Mouse (Mus musculus) ES-E14 (cell line): ENCODE measurements around the gene Cbx6. TPM values are rescaled to one million over a fixed set of nuclear protein-coding genes. Genes with fewer than 3 reads are reported as not detected.

Source experiments
- DNase-seq: peaks from one replicate; pipeline ENCODE4 v3.0.0-alpha.2; 2013; ENCODE audit warnings: low read depth, low spot score
- H3K27ac ChIP-seq: 2 replicates; pipeline ENCODE4 v1.5.1; 2012; ENCODE audit warnings: low read depth, mild to moderate bottlenecking, low read length, moderate library complexity, mixed read lengths; ENCODE audit not compliant: poor library complexity, insufficient read depth, severe bottlenecking
- H3K36me3 ChIP-seq: 2 replicates; pipeline ENCODE4 v1.6.1; 2012; ENCODE audit warnings: mild to moderate bottlenecking, low read length, moderate library complexity, mixed read lengths; ENCODE audit not compliant: control insufficient read depth, poor library complexity, insufficient read depth, severe bottlenecking
- H3K4me1 ChIP-seq, 2 experiments: fragments of 150-350 bp in 1 of 2; sonication (generic) in 1 of 2; 2 replicates each; pipeline ENCODE4 v1.6.1; 2012; ENCODE audit warnings: low read length in 2 of 2, mild to moderate bottlenecking in 1 of 2, mixed read lengths in 1 of 2; ENCODE audit not compliant: control insufficient read depth in 2 of 2, insufficient read depth in 2 of 2, poor library complexity in 1 of 2
- H3K4me3 ChIP-seq, 2 experiments: fragments of 150-350 bp in 1 of 2; sonication (generic) in 1 of 2; 2 replicates each; pipeline ENCODE4 v1.5.1; 2012; ENCODE audit warnings: low read length in 2 of 2, low read depth in 1 of 2, mild to moderate bottlenecking in 1 of 2, mixed read lengths in 1 of 2; ENCODE audit not compliant: insufficient read depth in 1 of 2, poor library complexity in 1 of 2, severe bottlenecking in 1 of 2
- H3K9ac ChIP-seq: 2 replicates; pipeline ENCODE4 v1.6.1; 2012; ENCODE audit warnings: low read depth, mild to moderate bottlenecking, low read length, mixed read lengths; ENCODE audit not compliant: poor library complexity, insufficient read depth, severe bottlenecking
- H3K9me3 ChIP-seq: fragments of 150-350 bp; sonication (generic); 2 replicates; pipeline ENCODE4 v1.6.1; 2012; ENCODE audit warnings: low read depth, mild to moderate bottlenecking, low read length; ENCODE audit not compliant: control insufficient read depth, insufficient read depth
- CHD2 ChIP-seq: IDR thresholded peaks from 2 replicates; pipeline ENCODE4 v1.6.1; 2014; ENCODE audit warnings: mild to moderate bottlenecking, low read depth, low read length, inconsistent platforms
- HCFC1 ChIP-seq: IDR thresholded peaks from 2 replicates; pipeline ENCODE4 v1.6.1; 2012; ENCODE audit warnings: low read length, inconsistent platforms, borderline replicate concordance; ENCODE audit not compliant: insufficient read depth
- MAFK ChIP-seq: IDR thresholded peaks from 2 replicates; pipeline ENCODE4 v1.6.1; 2014; ENCODE audit warnings: mild to moderate bottlenecking, low read depth, low read length, inconsistent platforms; ENCODE audit not compliant: insufficient read depth
- ZC3H11A ChIP-seq: IDR thresholded peaks from 2 replicates; pipeline ENCODE4 v1.6.1; 2012; ENCODE audit warnings: low read depth, mild to moderate bottlenecking, inconsistent platforms, low read length, borderline replicate concordance
- ZNF384 ChIP-seq: IDR thresholded peaks from 2 replicates; pipeline ENCODE4 v1.6.1; 2012; ENCODE audit warnings: low read depth, low read length, inconsistent platforms
- in situ Hi-C, 2 experiments: fragments of 600-800 bp; cut with MboI; formaldehyde crosslinking; loops; one replicate each; pipeline ENCODE4 v1.15.1; 2025; ENCODE audit warnings: low sequenced_read_pairs in 2 of 2, inconsistent platforms in 1 of 2; ENCODE audit not compliant: unreplicated experiment in 2 of 2
- total RNA-seq: library from RNA; depleted of rRNA; stranded (reverse); fragments of 300-350 nt; gene quantifications from 2 replicates; pipeline ENCODE4 v1.2.3, GENCODE M21; 2012

Cbx6 gene
- total RNA-seq, 1 experiment = 28.2 TPM

DNA sequence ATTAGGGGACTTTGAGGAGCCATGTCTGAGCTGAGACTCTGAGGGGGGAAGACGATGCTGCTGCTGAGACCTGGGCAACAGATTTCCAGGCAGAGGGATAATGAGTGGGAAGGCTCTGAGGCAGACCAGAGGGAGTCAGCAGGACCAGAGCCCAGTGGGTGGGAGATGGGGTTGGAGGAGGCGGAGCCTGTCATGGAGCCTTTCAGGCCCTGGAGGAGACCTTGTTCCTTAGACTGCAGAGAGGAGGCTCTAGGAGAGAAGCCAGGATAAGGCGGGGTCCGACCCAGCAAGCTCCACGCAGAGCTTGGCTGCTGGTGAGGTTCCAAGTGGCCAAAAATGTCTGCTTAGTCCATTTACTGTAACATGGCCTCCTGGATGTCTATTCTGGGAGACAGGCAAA lies 12.6 kb upstream of the Cbx6 start:
- TF ChIP-seq CHD2 = no peak
- TF ChIP-seq HCFC1 = no peak
- TF ChIP-seq MAFK = no peak
- no peak for TF ChIP-seq ZC3H11A
- TF ChIP-seq ZNF384 = no peak
- DNase-seq = peak; percentile 85
- in situ Hi-C loops = no loop called here
- peak overlapping the region; percentile 83 for H3K9ac ChIP-seq
- H3K4me3 ChIP-seq = peak overlapping the region; percentile 71 to 78
- peaks cover 4 to 12% of the 10 kb centered on the region in 2 experiments; a peak in 3 of 4 replicates for H3K4me1 ChIP-seq
- no peaks in the 10 kb centered on the region for H3K9me3 ChIP-seq
- peaks cover 18% of the 10 kb centered on the region for H3K36me3 ChIP-seq
- peak overlapping the region; percentile 99 for H3K27ac ChIP-seq

DNA sequence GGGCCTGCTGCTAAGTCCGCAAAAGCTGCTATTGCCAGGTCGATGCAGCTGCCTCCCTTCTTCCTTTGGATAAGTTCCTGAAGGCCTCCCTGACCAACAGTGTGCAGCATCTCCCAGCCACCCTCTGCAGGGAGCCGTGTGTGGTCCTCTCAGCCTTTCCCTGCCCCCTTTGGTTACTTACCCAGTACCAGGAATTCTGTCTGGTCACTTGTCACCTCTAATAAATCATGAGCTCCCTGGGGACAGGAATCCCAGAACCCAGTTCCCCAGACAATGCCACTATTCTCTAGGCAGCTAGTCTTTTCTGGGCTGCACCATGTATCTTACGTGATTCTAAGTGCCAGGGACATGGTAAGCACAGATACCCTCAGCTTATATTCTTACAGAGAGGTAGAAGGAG lies 11.5 kb upstream of the Cbx6 start:
- Histone ChIP-seq H3K27ac (peak overlapping the region; percentile 65), H3K9ac (peak overlapping the region; percentile 61), H3K36me3 (peaks cover 16% of the 10 kb centered on the region), H3K9me3 (no peaks in the 10 kb centered on the region), H3K4me3 (peak overlapping the region; percentile 10 to 46; a peak in 3 of 4 replicates), H3K4me1 (peaks cover 4 to 9% of the 10 kb centered on the region in 2 experiments; a peak in 3 of 4 replicates)
- in situ Hi-C loops = no loop called here
- DNase-seq = no peak
- TF ChIP-seq ZNF384 (no peak), ZC3H11A (no peak), CHD2 (no peak), HCFC1 (no peak), MAFK (no peak)

- peaks cover 9% of the 10 kb centered on the region for H3K36me3 ChIP-seq
- peaks cover 4 to 5% of the 10 kb centered on the region in 2 experiments; a peak in 2 of 4 replicates for H3K4me1 ChIP-seq
- H3K4me3 ChIP-seq = peak overlapping the region; percentile 31 to 55; a peak in 2 of 4 replicates
- no peak overlapping the region for H3K27ac ChIP-seq
- DNase-seq = no peak
- H3K9ac ChIP-seq = peak overlapping the region; percentile 52; the same call in 1 of the 2 replicates
- no peak for TF ChIP-seq MAFK
- TF ChIP-seq ZNF384 = no peak
- peak; percentile 76; the same call in 1 of the 2 replicates for TF ChIP-seq CHD2
- in situ Hi-C loops = no loop called here
- H3K9me3 ChIP-seq = no peaks in the 10 kb centered on the region
Measured at GRCm38 (mm10) chr15:79842985-79843384, 8.5 kb upstream of the Cbx6 start.

- Histone ChIP-seq H3K9ac (no peak overlapping the region), H3K27ac (no peak overlapping the region), H3K4me3 (no peak overlapping the region), H3K9me3 (no peaks in the 10 kb centered on the region), H3K4me1 (peaks cover 0 to 5% of the 10 kb centered on the region in 2 experiments; a peak in 1 of 4 replicates), H3K36me3 (peaks cover 9% of the 10 kb centered on the region)
- DNase-seq = no peak
- in situ Hi-C loops = no loop called here
- TF ChIP-seq MAFK (no peak), ZC3H11A (no peak), ZNF384 (no peak), HCFC1 (no peak), CHD2 (no peak)
Measured at GRCm38 (mm10) chr15:79840281-79840680, 5.8 kb upstream of the Cbx6 start.

DNA sequence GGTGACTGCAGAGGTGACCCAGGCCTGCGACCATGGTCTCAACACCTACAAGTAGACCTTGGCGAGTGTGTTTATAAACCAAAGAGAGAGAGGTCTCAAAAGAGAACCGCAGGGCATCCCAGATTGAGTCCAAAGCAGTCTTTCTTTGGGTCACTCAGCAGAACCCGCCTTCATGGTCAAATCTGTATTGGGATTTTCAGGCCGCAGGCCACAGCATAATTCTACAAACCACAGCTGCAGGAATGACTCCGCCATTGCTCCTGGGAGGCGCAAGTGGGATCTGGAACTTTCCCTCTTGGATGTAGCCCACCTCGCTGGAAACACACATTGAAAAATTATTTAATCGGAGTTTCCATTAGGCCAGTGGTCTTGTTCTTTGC lies 383 bp upstream of the Cbx6 start:
- Histone ChIP-seq H3K9me3 (no peaks in the 10 kb centered on the region), H3K4me3 (peak overlapping the region in 1 of 2 experiments; percentile 72; a peak in 1 of 4 replicates), H3K36me3 (peaks cover 15% of the 10 kb centered on the region; the same call in 1 of the 2 replicates), H3K4me1 (peaks cover 0 to 10% of the 10 kb centered on the region in 2 experiments; a peak in 1 of 4 replicates), H3K27ac (no peak overlapping the region), H3K9ac (no peak overlapping the region)
- no peak for TF ChIP-seq ZNF384
- DNase-seq = no peak
- in situ Hi-C loops = no loop called here
